Mouse (Mus musculus) retina, embryonic 14.5 days (tissue): ENCODE results near the gene Pcyox1.

ENCODE experiments used
- DNase-seq: peaks from one replicate; pipeline ENCODE4 v3.0.0-alpha.2; 2015; ENCODE audit warnings: low spot score

Gene Pcyox1

DNA sequence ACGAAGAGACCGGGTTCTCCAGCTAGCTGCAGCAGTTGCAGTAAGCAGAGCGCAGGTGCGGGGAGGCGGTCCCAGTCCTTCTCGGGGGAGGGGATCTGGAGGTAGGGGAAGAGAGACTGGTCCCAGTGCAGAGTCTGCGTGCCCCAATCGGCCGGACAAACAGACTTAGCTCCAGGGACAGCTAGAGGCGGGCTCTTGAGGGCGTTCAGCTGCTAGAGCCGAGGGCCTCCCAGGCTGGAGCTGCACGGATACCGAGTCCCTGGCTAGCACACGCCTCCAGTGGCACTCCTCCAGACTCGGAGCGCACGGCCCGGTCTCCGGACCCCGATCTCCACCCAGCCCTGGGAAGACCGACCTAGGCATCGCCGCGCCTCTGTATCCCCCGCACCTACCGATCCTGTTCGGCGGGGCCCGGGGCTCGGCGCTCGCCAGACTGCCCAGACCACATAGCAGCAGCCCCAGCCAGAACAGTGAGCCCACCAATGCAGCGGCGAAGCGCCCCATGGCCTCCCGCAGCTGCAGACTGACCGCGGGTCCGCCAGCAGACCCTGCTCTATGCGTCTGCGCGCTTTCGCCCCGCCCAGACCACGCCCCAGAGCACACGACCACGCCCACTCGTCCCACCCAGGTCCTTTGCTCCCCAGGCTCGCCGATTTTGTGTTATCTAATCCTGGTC is at the start of gene Pcyox1:
Gene Pcyox1, minus strand, starts transcription at position 574 of the 676 bp plus-strand sequence.
- peak; percentile 93 for DNase-seq

DNA sequence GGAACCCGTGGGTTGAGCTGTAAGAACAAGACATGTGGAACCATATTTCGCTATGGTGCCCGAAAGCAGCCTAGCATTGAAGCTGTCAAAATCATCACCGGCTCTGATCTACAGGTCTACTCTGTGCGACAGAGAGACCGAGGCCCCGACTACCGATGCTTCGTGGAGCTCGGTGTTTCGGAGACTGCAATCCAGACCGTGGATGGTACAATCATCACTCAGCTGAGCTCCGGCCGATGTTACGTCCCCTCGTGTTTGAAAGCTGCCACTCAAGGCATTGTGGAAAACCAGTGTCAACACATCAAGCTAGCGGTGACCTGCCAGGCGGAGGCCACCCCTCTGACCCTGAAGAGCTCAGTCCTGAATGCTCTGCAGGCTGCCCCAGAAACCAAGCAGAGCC is 48.6 kb upstream of the Pcyox1 start:
- DNase-seq = no peak

DNA sequence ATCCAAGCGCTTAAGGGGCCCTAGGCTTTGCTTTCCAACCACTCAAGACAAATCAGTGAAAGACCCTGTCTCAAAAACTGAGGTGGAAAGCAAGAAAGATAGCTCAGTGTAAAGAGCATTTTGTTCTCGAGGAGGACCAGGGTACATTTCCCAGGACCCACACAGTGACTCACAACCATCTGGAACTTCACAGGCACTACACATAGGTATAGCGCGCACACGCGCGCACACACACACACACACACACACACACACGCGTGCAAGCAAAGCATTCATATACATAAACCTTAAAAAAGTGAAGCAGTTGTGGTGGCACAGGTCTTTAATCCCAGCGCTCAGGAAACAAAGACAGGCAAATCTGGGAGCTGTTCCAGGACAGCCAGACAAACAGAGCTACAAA is 44.6 kb upstream of the Pcyox1 start:
- DNase-seq = no peak

DNA sequence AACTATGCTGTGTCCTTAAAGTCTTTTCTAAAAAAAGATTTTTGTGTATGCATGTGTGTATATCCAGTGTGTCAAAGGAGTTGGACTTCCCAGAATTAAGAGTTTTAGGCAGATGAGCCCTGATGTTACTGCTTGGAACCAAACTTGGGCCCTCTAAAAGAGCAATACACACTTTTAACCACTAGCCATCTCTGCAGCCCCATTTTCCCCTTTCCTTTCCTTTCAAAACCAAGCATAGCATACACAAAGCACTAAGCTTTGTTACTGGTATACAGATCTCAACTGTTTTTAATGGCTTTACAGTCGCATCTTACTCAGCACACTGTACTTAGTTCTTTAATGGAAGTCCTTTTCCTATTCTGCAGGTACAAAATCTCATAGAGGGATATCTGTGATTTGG is 42.6 kb upstream of the Pcyox1 start:
- DNase-seq = no peak

DNA sequence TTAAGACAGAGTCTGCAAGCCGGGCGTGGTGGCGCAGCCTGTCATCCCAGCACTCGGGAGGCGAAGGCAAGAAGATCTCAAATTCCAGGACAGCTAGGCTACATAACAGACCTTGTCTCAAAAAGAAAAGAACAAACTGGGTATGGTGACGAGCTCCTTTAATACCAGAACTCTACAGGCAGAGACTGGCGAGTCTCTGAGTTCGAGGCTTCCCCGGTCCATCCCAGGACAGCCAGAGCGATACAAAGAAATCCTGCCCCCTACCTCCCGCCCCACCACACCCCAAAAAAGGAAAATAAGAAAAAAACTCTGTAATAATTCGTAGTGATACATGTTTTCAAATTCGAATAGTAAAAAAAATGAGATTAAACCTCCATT is 42.2 kb upstream of the Pcyox1 start:
- DNase-seq = no peak

DNA sequence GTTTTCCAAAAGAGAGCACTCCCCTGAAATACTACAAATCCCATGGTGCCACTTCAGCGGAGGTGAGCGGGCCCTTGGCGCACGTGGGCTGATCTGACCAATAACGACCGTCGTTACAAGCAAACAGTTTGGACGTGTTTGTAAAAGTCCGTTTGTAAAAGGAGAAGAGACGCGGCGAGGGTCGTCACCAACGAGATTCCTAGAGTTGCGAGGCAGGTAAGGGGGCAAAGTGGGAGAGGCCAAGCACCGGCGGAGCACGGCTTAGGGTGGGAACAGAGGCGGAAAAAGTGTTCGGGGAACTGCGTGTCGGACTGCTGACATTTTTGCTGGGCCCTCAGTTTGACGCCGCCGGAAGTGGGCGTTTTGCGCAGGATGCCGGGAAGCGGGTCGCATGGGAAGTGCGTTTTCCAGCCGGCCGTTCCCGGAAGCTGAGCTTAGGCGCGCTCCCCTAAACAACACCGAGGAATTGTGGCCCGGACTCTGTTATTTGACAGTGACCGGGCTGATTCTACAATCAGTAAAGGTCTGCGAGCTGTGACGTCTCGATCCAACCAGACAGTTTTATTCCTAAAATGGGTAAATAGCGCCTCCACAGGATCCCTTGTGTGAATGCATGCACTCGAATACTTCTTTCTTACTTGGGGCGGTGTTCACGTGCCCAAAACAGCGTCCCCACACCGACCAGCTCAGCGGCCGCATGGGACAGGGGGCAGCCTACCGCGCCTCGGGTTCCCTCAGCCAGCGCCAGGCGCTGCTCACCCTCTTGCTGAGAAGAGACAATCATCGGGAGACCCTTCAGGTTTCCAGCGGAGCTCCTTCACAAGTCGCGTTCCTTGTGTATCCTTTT is 41.5 kb upstream of the Pcyox1 start, which contains the start of gene C87436:
Gene C87436, plus strand, starts transcription at position 103 of the 847 bp plus-strand sequence.
- DNase-seq = peak; percentile 95

DNA sequence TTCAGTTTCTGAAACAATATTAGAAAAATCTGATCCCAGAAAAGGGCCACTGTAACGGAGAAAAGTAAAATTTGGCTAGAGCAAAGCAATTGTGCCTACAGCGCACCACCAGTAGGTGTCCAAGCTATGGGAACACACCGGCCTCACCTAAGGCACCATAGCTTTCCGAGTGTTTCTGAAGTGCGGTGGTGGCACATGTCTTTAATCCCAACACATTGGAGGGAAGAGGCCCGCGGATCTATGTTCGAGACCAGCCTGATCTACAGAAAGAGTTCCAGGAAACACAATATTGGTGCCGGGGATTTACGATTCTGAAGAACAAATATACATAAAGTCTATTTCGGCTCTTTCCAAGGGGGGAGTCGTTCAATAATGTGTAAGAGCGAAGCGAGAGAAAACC is 40.8 kb upstream of the Pcyox1 start:
- DNase-seq = peak; percentile 62

DNA sequence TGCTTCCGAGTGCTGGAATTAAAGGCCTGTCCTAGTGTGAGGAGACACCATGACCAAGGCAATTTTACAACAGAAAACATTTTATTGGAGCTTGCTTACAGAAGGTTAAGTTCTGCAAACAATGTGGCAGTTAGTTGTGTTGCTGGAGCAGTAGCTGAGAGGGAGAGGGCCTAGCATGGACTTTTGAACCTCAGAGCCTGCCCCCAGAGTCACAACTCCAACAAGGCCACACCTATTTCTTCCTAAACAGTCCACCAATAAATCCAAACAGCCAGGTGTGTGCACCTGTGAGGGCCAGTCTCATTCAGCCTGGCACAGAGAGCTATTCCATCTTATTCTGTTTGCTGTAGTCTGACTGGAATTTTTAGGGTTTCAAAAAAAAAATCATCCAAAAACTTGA is 36.7 kb upstream of the Pcyox1 start:
- no peak for DNase-seq

DNA sequence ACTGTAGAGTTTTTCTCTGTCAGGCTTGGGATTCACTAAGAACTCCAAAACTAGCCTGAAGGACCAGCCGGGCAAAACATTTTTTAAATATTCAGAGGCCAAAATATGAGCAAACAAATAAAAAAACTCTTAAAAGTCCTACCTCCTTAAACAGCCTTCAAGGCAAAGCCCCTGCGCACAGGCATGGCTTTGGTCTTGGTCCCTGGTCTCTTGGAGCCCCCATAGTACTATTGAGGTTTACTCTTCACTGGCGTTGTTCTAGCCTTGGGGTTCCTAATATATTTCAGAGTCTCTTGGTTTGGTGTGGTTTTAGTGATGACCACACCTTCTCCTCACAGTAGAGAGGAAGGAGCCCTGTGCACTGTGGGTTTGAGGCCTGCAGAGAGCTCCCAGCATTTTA is 34.6 kb upstream of the Pcyox1 start:
- DNase-seq = no peak

DNA sequence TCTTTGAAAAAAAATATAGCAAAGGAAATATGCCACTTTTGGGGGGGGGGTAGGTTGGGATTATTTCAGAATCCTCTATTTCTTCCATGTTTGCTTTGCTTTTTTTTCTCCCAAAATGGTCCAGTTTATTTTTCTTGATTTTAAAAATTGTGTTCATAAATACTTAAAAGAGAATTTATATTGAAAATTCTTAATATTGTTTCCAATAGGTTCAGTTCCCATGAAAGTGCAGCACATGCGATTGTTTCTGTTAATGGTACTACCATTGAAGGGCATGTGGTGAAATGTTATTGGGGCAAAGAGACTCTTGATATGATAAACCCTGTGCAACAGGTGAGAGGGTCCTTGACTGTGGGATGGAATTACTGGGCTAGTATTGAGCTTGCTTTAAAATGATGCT is 29.4 kb upstream of the Pcyox1 start, which contains the start of gene Gm44790:
Gene Gm44790, plus strand, starts transcription at position 301 of the 400 bp plus-strand sequence.
- DNase-seq = no peak

DNA sequence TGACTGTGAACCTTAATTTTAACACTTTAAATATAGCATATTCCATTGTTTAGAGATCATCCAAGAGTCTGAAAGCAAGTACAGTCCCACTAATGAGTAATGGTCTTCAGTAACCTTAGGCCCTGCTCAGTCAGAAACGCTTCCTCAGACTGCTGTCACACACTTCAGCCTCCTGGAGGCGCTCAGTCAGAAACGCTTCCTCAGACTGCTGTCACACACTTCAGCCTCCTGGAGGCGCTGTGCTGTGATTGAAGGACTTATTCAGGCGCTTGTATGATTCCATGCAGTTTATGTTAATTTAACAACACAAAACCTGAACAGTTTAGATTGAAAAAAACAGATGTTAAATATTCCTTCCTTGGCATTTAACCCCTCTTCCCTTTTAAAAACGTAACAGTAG is 23.5 kb upstream of the Pcyox1 start:
- DNase-seq = peak; percentile 64

DNA sequence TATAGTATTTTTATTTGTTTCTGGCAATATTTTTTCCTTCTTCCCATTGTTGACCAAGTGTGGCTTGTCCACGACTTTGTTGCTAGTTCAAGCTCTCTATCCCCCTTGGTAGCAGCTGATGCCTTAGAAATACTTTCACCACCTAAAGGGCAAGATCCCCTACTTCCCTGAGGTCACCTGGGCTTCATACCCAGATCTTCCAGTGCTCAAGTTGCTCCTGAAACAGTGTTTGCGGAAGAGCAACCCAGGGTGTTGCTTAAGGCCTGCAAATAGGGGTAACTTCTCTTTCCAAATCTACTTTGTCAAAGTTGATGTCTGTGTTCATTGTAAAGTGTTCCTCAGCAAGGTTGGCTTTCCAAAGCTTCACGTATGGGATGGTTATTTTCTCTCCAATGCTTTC is 22.3 kb upstream of the Pcyox1 start:
- no peak for DNase-seq

DNA sequence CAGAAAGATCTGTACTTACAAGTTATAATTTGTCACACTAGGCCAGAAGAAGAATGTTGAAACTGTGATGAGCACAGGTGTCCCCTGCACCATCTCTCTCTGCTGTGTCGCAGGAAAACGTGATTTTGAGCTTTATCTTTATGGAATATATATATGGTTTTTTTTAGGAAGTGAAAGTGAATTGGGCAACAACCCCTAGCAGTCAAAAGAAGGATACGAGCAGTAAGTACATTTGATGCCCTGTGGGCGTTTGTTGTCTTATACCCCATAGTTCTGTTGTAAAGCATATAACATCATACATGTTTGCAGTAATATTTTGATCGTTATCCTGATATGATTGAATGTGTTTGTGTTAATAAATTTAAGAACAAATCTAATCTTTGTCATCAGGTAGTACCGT is 21.8 kb upstream of the Pcyox1 start:
- DNase-seq = no peak

DNA sequence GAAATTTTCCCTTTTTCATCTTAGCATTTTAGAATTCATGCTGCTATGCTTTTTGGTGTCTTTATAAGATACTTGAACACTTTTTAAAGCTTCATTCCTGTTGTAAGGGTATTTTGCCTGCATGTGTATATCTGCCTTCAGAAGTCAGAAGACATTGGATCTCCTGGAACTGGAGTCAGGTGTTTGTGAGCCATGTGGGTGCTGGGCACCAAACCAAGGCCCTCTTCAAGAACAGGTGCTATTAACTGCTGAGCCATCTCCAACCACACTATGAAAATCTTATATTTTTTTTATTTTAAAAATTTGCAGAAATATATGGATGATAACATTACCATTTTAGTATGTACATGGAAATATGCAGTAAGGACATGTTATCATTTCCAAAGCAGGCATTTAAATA is 9.4 kb upstream of the Pcyox1 start:
- DNase-seq = no peak

DNA sequence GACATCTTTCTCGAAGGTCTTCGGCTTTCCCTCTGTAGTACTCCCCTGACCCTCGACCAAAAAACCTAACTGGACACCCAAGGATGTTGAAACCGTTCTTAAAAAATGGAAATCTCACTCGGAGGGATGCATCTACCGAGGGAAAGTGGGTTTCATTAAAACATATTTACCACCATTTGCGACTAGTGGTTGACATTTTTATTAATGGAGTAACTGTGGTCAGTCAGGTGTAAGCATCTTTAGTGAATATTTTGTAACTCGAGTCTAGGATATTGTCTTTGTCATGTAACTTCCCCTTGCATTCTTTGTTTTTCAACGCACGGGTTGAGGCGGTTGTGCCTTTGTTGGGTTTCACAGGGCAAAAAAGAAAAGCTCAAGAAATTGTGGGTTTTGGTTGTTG is 8.0 kb upstream of the Pcyox1 start:
- peak; percentile 60 for DNase-seq

DNA sequence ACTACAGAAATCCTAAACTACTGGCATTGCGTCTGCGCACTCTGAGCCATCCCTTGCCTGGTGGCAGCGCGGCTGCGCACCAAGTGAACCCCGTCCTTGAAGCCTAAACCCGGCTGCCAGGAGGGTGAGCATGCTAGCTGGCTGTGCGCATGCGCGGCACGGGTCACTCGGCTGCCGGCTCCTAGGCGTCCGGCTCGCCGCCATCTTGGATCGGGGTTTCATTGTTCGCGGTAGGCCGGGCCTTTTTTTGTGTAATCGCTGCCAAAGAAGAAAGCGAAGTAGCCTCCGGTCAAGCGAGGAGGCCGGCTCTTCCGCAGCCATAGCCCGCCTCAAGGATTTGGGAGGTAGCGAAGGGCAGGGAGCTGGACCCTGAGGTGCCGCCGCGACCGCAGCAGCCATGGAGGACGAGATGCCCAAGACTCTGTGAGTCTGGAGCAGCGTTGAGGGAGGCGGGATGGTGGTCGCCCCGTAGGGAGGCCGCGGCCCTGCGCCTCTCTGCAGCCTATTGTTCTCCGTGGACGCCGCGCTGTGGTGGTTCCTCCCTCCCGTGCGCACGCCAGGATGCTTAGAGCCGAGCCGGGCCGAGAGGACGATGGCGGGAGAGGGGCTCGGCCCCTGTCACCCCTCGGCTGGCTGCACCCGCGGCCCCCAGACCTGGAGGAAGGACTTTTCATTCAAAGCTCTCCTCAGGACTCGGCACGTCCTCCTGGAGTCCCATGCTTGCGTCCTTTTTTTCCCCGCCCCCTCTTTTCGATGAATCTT is 7.3 kb upstream of the Pcyox1 start, which contains the start of gene Tia1:
Gene Tia1, plus strand, starts transcription at position 120 of the 762 bp plus-strand sequence.
- DNase-seq = peak; percentile 99

DNA sequence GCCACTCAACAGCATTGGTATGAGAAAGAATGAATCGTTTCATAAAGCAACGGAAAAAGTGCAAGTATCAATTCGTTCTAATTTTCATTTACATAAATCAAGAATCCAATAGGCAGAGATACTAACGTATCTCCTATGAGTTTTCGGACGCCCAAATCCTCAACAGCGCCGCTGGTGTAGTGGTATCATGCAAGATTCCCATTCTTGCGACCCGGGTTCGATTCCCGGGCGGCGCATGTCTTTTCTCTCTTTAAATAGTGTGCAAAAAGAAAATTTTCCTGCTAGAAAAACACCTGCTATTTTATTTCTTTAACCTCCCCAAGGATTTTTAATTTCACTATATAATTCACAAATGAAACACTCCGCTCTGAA is 6.8 kb upstream of the Pcyox1 start:
- peak; percentile 95 for DNase-seq

DNA sequence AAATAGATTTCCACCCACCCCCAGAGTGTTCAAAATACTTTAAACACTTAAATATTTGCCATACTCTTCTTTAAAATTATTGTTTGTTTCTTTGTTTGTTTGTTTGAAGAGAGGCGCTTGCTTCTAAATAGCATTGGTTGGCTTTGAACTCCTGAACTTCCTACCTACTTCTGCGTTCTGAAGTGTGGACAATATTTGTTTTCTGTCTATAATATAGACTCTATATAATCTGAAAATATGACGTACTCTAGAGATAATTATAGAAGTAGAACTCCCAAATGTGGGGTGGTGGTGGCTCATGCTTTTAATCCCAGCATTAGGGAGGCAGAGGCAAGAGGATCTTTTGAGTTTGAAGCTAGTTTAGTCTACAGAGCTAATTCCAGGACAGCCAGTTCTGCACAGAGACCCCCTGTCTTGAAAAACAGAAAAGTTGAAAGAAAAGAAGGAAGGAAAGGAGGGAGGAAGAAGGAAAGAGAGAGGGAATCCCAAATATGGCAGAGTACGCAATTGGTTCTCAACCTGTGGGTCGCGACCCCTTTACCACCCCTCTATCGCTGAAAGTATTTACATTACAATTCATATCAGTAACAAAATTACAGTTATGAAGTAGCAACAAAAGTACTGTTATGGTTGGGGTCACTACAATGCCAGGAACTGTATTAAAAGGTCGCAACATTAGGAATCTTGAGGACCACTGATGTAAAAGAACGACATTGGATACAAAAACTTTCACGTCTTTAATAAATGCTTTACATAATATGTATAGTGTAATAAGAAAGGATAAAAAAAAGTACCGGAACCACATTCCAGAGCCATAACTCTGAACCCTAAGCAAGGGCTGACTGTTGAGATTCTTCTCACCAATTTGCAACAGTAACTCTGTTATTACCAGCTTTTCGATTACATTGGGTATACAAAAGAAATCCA is 6.0 kb upstream of the Pcyox1 start:
- DNase-seq = peak; percentile 23

DNA sequence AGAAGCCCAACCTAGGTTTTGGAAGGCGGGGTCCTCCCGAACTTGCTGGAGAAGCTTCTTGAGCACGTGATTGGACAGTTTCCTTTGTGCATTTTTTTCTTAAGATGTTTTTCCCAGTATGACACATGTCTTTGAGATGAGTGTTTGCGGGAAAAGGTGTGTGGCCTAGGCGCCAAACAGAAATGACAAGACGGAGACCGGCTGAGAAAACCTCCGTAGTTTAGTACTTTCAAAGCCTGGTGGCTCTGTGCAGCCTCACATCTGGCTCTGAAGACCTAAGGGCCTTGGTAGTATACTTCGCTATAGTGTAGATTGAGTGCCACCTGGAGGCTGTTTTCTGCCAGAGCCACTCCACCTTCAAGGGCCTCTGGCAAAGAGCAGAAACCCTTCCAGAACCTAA is 4.0 kb upstream of the Pcyox1 start:
- peak; percentile 85 for DNase-seq

DNA sequence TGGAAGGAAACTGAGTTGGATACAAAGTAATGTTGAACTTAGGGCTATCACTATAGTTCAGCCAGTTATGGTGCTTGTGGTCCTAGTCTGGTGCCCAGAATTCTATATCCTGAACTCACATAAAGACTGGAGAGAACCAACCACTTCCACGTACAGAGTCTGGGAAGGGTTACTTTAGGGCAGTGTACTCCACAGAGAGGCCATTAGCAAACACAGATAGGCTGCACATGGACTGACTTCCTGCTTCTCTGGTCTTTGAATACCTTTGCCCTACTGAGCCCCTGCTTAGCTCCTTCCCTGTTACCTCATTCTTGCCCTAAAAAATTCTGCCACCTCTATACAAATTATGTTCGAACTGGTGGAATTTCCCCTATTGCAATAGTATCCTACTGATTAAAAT is 3.0 kb upstream of the Pcyox1 start:
- no peak for DNase-seq

DNA sequence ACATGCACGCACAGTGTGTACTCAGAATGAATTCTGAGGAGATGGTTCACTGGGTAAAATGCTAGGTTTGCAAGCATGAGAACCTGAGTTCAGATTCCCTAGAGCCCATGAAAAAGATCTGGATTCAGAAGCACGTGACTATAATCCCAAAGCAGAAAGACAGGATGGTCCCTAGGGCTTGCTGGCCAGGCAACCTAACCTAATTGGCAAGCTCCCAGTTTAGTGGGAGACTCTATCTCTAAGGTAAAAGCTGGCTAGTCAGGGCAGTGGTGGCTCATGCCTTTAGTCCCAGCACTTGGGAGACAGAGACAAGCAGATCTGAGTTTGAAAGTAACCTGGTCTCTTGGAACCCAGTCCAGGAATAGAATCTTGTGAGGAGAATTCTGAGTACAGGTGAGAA is 2.0 kb upstream of the Pcyox1 start:
- no peak for DNase-seq
